Mouse (Mus musculus): Measurements from ENCODE around the gene Pcgf5.

Gene Pcgf5

DNA sequence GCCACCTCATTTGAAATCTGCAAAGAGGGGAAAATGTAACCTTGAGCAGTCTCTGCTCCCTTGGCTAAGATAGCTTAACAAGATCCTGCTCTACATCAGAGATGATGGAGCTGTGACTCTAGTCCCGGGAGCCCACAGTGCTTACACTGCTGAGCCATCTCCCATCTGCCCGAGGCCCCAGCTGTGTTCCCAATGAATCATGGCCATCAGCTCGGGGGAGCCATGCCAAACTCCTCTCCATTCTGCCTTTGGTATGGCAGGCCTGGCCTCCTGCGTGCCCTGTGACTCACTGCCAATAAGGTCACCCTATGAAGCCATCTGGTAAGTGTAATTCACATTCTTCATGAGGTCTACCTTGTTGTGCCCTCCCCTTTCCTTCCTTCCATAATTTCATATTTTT lies 149.0 kb downstream of the Pcgf5 start:
- DNase-seq = no peak

DNA sequence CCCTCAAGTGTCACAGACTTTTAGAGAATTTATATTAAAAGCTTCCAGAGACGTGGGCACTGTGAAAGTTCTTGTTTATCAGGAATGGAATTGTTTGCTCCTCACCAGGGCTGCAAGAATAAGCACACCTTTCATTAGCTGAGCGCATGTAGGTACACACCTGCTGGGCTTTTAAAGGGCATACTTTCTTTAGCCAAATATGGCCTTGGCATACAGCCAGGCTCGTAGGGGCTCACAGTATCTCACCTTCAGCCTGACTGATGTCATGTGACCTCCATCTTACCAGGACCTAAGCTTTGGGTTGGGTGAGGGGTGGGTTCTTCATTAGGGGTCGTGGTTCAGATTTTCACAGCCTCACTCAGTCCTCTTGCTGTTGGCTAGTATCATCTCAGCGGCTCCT lies 149.6 kb downstream of the Pcgf5 start:
- no peak for DNase-seq

DNA sequence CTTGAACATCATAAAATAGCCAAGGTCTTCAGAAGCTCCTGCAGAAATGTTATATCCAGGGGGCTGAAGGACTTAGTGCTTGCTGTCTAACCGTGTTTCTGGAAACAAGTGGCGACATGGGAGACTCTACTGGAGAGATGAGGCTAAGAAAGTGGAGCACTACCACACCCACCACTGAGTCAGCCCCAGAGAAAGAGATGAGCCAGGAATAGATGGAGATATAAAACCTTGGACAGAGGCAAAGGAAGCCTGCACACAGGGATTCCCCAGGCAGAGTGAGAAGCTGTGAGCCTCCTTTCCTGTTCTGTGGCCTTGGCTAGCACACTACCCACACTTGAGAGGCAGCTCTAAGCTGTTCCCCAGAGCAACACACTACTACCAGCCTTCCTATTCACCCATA lies 156.6 kb downstream of the Pcgf5 start:
- no peak for DNase-seq

Data from kidney, adult 18-20 months (tissue).